Mouse (Mus musculus): ENCODE measurements at regions not wholly inside any gene's neighbourhood (a gene's known extent, or its start where the extent isn't known, plus 50 kb on each side); places are given as distances from the start of the nearest gene placed in this dataset.

DNA sequence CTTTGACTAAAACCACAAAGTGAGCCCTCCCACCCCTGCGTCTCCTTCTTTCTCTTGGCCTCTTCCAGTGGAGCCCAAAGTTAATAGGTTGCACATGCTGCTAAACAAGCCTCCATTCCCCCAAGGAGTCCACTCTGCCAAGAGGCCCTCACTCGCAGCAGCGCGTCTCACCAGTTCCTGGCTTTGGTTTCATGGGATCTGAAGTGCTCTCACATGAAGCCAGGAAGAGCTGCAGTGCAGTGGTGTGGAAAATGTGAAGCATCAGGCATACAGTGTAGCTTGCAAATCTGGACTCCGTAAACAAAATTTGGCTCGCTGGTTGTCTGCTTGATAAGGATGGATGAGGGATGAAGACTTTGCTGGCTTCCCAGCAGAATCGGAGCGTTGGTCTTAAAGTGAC is 97.7 kb downstream of the Gm10260 start:
- intact Hi-C loops (cut with DNase I): no loop called here
- no peak for DNase-seq (ENCODE audit: low spot score in 2 of 2)

DNA sequence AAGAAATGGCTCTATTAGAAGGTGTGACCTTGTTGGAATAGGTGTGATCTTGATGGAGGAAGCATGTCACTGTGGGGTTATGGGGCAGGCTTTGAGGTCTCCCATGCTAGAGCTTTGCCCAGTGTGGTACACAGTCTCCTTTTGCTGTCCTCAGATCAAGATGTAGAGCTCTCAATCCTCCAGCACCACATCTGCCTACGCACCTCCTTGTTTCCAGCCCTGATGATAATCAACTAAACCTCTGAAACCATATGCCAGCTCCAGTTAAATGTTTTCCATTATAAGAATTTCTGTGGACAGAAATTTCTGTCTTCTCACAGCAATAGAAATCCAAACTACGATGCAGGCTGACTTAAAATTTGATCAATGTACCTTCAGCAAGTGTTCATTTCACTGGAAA is 103.8 kb downstream of the Gm10260 start:
- DNase-seq (ENCODE audit: low spot score in 2 of 2): no peak
- intact Hi-C loops (cut with DNase I): no loop called here

DNA sequence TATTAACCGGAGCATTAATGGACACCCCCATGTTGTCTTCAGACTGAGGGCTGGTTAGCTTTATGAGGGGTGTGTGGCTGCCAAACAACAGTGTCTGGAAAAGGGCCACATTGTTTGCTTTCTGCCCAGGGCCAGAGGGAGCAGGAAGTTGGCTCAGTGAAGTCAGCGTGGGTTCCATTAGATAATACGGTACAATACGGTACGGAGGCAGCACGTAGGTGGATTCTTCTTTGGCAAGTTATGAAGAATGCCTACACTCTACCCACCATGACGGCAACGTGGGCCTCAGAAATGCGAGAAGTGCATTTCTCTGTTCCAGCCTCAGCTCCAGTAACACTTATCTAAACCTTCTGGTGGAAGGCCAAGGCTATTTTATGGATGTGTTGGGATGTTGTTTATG is 108.2 kb downstream of the Gm10260 start:
- intact Hi-C loops (cut with DNase I): no loop called here
- no peak for DNase-seq (ENCODE audit: low spot score in 2 of 2)

DNA sequence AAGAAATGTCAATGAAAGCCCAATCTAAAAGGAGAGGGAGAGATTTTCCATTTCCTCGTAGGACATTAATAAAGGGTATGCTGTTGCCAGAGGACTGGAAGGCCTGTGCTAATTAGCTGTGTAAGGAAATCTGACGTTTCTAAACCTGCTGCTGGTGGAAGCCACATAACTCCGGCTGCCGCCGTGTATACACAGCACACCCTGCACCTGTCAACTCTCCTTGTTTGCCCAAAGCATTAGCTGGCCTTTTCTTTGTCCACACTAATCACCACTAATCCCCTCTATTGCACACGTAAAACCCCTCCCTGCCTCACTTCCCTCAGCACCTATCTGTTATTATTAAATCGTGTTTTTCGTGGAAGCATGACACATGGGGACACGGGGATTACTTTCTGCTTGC is 108.7 kb downstream of the Gm10260 start:
- intact Hi-C loops (cut with DNase I): no loop called here
- DNase-seq (ENCODE audit: low spot score in 2 of 2): no peak

DNA sequence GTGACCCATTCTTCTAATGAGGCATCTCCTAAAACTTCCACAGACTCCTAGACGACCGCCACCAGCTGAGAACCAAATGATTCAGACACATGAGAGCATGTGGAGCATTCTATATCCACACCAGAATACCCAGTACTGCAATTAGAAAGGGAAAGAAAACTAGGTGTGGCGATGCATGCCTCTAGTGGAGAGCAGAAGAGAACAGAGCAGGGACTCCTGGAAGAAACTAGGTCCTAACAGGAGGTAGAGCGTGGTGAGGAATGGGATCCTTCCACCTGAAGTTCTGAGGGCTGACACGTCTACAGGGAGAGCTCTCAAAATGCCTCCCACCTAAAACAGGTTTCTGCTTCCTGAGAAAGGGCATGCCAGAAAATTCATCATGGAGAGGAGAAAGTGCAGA is 109.3 kb downstream of the Gm10260 start:
- no peak for DNase-seq (ENCODE audit: low spot score in 2 of 2)
- intact Hi-C loops (cut with DNase I): no loop called here

DNA sequence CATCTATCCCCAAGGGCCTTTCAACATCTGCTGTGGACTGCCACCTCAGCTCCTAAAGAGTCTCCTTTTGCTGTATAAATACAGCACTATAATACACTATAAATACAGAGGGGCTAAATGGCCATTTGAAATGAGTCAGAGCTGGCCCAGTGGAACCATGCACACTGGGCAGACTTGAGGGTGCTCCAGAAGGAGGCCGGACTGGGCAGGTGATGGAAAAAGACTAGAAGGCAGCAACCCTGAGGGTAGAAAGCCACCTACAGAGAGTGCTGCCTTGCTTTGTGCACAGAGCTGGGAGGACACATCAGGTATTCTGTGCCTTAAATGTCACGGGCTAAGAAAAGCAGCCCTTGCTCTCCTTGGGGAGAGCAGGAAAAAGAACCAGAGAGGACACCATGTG is 110.2 kb downstream of the Gm10260 start:
- DNase-seq (ENCODE audit: low spot score in 2 of 2): no peak
- intact Hi-C loops (cut with DNase I): no loop called here

DNA sequence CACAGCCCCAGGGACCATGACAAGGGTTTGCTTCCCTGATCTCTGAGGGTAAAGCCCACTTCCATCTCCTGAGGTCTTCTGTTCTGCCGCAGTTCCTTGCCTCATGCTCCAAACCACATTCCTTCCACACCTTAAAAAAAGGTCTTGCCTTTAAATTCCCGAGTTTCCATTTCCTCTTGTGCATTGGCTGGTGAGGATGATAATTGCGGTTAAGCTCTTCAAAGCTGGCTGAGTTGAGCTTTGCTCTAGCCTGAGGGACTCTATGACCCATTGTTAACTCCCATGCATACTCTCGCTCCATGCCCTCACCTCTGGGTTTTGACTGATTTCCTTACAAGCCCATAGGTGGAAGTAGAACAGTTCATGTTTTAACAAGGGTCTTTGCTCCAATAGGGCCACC is 112.9 kb downstream of the Gm10260 start:
- no peak for DNase-seq (ENCODE audit: low spot score in 2 of 2)
- intact Hi-C loops (cut with DNase I): no loop called here

DNA sequence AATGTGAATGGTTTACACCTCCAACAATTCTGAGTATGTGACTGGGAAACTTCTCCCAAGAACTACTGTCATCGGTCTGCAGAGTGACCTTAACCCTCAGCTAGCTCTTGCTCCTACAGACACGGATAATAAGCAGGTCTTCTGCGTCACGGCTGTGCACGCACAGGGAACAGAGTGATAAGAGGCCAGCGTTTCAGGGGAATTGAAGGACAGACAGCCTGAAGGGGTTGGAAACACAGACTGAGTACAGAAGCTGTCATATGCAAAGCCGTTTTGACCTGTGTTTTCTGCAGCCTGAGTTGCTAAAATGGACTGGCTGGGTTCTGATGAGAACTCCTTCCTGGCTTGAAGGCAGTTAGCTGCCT is 114.4 kb downstream of the Gm10260 start:
- no peak for DNase-seq (ENCODE audit: low spot score in 2 of 2)
- intact Hi-C loops (cut with DNase I): no loop called here

DNA sequence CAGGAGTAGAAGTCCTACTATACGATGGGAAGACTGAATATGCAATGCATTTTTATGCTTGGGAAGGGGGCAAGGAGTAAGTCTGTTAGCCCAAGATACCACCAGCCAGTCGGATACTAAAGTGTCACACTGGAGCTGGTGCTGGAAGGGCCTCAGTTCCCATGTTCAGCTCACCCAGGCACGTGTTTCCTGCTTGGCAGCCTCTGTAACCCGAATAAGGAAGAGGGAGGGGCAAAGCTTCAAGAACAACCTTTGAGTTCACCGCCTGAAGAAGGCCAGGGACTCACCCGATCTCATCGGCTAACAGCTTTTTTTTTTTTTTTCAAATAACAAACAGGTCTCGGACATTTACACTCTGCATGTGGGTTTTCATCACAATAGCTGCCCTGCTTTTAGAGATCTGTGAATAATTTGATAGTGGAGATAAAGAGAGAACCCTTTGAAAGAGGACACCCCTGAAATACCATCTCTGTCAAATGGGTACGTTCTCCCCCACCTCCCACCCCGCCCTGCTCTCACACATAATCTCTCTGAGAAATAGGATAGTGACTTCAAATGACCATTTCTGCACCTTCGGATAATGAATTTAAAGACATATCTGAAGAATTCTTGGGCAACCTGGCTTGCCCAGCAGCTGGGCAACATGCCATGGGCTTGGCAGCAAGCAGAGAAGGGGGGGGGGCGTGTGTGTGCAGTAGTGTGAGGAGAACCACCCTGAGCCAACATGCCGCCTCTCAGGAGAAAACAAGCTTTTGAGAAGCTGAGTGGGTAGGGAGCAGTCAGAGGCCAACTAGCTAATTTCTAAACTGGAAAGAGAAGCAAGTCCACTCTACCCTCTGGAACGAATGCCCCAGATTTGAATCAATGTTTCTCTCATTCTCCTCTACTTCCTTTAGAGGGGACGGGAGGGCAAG is 115.1 kb downstream of the Gm10260 start:
- intact Hi-C loops (cut with DNase I): no loop called here
- DNase-seq (ENCODE audit: low spot score in 2 of 2): no peak

DNA sequence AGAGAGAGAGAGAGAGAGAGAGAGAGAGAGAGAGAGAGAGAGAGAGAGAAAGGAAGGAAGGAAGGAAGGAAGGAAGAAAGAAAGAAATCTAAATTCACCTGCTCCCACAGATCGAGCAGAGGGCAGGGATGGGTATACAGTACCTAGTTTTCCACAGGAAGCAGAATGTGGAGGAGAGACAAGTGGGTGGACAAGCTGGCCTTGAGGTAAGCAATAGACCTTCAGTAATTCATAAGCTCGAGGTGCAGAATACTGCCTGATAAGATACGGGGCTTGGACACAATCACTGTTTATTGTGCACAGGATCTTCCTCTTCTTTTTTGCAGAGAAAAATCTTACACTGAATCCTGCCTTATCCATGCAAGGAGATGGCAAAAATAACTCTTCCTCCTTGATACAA is 120.2 kb downstream of the Gm10260 start:
- no peak for DNase-seq (ENCODE audit: low spot score in 2 of 2)
- intact Hi-C loops (cut with DNase I): no loop called here

DNA sequence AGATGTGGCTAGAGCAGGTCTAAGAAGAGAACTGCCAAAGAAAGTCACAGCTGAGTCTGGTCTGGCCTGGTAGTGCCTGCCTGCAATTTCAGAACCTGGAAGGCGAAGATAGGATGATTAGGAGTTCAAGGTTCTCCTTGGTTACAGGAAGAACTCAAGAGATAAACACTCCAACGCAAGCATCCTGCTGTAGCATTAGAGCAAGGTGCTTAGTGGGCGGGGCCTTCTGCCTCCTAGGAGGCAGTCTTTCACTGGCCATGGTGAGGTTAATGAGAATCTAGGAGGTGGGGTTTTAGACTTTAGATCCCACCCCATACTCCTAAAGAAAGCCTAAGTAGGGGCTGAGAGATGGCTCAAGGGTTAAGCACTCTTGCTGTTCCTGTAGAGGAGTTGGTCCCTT is 120.8 kb downstream of the Gm10260 start:
- DNase-seq (ENCODE audit: low spot score in 2 of 2): no peak

DNA sequence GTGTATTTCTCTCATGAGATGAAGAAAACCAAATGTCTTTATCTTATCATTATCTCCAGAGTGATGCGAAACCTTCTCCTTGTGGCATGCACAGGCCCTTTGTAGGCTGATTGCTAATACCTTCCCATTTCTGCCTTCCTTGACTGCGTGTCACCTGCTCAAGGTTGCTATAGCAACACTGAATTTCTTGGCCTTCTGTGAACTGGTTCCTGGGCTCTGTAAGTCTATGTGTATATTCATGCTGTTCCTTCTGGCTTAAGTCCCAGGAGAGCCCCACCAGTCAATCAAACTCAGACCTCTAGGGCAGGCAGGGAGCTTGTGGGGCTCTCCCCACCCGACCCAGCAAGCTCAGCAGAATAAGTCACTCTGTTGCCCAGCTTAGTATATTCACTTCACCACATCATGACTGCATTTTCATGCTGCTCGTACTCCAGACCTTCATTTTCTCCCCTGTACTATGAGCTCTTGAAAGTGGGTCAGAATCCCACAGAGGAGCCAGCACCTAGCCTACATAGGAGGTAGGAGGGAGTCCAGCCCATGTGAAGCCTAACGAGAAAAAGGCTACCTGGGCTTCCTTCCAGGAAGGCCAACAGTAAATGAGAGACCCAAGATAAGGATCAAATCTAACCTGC is 121.9 kb downstream of the Gm10260 start:
- DNase-seq (ENCODE audit: low spot score in 2 of 2): peak in 1 of 2 experiments; percentile 41
- intact Hi-C loops (cut with DNase I): loop anchor here (10.0 kb wide), 1 partner anchor 296 kb away; no protein-coding TSS in a partner anchor

More for the DNA sequence above, 120.8 kb downstream of the Gm10260 start:
- intact Hi-C loops (cut with DNase I): loop anchor here (10.0 kb wide), 1 partner anchor 295 kb away; no protein-coding TSS in a partner anchor

DNA sequence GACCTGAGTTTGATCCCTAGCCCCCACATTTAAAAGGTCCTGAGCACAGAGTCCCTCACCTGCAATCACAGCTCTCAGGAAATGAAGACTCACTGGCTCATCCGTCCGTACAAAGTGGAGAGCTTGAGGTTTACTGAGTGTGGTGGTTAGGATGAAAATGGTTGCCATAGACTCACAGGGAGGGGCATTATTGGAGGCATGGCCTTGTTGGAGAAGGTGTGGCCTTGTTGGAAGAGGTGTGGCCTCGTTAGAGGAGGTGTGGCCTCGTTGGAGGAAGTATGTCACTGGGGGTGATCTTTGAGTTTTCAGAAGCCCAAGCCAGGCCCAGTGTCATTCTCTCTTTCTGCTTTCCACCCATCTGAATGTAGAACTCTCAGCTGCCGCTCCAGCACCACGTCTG is 122.9 kb downstream of the Gm10260 start:
- intact Hi-C loops (cut with DNase I): loop anchor here (10.0 kb wide), 1 partner anchor 297 kb away; no protein-coding TSS in a partner anchor
- no peak for DNase-seq (ENCODE audit: low spot score in 2 of 2)

DNA sequence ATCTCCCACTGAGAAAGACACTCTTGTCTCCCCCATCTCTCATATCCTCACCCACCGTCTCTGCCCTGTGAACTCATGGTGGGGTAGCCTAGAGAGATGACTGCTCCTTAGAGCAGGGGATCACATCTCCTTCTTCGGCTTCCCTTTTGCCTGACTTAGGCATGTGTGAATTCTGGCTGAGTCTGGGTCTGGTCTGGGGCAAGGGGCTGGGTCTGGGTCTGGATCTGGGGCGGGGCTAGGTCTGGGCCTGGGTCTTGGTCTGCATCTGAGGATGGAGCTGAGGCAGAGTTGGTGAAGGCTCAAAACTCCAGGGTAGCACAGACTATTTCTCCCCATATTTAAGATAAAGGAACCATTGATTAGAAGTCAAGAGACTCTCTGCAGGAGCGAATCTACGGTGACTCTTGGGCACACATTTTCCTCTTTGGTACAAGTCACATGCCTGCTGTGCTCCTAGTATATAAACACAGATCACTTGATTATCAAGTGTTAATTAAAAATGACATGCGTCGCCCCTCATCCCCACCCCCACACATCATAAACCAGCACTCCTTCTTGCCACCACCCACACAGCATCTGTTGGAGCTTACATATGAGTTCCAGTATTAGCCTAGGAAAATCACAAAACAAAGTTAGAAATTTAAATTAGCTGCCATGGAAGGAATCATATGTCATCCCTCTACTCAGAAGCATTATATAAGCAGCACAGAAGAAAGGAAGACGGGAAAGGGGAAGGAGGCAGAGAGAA is 126.2 kb downstream of the Gm10260 start:
- intact Hi-C loops (cut with DNase I): loop anchor here (5.0 to 10.0 kb wide), 3 partner anchors 77 to 392 kb away; partner anchors contain the start of gene Enc1
- DNase-seq (ENCODE audit: low spot score in 2 of 2): peak; percentile 73 to 74

DNA sequence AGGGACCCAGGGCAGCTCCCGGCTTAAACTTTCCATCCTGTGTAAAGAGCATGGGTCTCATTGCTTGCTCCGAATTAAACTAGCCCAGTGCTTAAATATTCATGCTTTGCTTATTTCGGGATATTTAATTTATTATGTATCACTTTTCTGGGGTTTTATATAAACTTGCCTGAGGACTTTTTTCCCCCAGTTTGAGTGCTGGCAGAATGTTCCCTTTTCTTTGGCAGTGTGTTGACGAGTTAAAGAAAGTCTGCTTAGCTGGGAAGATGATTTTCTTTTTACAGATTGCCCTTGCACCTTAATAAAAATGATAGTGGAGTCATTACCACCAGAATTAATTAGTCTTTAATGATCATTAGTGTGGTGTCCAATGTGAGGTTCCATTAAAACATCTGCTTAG is 126.9 kb downstream of the Gm10260 start:
- intact Hi-C loops (cut with DNase I): loop anchor here (5.0 to 10.0 kb wide), 3 partner anchors 76 to 391 kb away; partner anchors contain the start of gene Enc1
- DNase-seq (ENCODE audit: low spot score in 2 of 2): peak; percentile 46 to 66

DNA sequence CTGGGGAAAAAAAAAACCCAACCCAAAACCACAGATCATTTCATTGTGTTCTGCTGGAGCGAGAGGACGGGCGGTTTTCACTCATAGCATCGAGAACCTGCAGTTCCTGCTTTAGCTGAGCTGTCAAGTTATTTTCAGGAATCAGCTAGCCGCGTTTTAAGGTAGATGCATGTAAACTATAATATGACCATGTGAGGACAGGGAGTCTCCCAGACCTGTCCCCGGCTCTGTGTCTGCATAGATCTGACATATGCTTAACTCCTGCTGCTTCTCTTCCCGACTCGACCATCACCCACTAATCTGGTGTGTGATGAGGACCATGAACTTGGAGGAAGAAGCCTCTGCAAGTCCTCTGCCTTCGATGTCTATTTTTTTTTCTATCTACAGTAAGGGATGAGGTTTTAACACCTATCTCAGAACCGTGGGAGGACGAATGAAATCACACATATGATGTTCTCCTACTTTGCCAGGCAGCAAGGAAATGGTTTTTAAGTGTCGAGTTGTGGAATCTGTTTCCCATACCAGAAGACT is 128.5 kb downstream of the Gm10260 start:
- intact Hi-C loops (cut with DNase I): loop anchor here (5.0 to 10.0 kb wide), 3 partner anchors 75 to 390 kb away; partner anchors contain the start of gene Enc1
- peak; percentile 50 to 85 for DNase-seq (ENCODE audit: low spot score in 2 of 2)

DNA sequence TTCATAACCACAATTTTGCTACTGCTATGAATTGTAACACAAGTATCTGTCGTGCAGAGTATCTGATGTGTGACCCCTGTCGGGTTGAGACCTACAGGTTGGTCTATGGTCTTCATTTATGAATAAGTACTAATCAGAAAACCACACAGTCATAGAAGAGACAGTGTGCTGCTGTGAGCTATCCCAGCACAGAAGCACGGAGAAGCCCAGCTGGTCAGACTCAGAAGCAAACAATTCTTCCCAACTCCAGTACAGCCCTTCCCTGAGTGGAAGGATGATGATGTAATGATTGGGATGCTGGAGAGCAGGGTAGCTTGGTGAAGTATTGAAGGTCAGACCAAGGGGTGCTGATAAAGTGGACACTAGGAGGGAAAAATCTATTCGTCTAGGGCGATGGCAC is 129.5 kb downstream of the Gm10260 start:
- intact Hi-C loops (cut with DNase I): loop anchor here (5.0 to 10.0 kb wide), 3 partner anchors 74 to 389 kb away; partner anchors contain the start of gene Enc1
- DNase-seq (ENCODE audit: low spot score in 2 of 2): no peak

DNA sequence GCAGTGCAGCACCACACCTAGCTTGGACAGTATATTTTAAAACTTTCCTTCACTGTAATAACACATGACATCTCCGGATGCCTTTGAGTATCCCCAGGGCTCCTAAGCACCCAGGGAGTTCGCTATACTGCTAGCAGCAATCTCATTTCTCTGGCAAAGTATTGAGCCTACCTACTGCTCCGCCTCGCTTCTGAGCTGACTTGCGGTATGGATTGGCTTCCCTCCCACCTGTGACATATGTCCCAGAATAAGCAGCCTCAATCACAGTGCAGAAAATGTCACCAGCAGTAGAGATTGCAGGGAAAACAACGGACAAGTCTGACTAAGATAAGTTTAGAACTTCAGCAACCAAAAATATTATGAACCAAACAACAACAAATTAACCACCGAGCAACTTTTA is 131.8 kb downstream of the Gm10260 start:
- intact Hi-C loops (cut with DNase I): no loop called here
- DNase-seq (ENCODE audit: low spot score in 2 of 2): peak in 1 of 2 experiments; percentile 39

DNA sequence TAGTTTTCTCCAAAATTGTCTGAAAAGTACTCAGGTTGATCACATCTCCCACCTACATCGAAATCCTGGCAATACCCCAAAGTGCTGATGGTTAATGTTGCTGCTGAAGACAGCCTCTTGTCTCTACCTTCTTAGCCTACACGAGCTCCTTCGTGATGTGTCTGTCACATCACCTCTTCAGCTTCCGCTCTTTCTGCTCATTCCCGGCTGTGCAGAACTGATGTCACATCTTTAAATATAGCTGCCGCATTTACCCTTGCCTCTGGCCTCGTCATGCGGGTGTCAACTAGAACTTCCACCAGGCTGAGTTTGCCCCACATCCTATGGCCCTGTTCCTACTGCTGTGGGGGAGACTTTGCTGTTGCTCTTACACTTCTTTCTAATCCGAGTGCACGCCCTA is 133.2 kb downstream of the Gm10260 start:
- DNase-seq (ENCODE audit: low spot score in 2 of 2): peak; percentile 22 to 42
- intact Hi-C loops (cut with DNase I): no loop called here

DNA sequence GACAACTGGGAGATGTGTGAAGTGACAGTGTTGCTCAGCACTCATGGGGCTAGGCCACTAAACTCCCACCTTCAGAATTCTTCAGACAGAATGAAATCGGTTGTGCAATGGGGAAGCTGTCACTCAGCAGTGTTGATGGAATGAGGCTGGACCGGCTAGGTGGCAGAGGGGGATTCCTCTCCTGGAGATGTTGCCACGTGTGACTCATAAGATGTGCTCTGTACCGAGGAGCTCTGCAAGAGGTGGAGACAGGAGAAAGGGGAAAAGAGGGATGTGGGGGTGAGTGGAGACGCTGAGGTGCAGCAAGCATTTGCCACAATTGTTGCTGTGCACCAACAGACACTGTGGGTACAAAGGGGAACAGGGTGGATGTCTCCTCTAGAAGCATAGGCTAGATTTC is 133.6 kb downstream of the Gm10260 start:
- intact Hi-C loops (cut with DNase I): no loop called here
- DNase-seq (ENCODE audit: low spot score in 2 of 2): no peak
